Mouse (Mus musculus) gastrocnemius, adult 8-10 months (tissue): ENCODE results near the gene Meaf6. TPM values are rescaled to one million over a fixed set of nuclear protein-coding genes. Genes with fewer than 3 reads are reported as not detected.

Experiments used
- DNase-seq, 2 experiments: peaks; one replicate each; pipeline ENCODE4 v3.0.0; 2022; ENCODE audit warnings: low spot score in 2 of 2
- total RNA-seq, 4 experiments: library from RNA; stranded (reverse); gene quantifications; 2 replicates each; pipeline ENCODE4 v1.2.4; 2022

The Meaf6 gene
- total RNA-seq = 10 to 100 TPM in 1 of 4 experiments, 1 to 10 TPM in 3; 7.9 to 12.3 (median 8.2) TPM

DNA sequence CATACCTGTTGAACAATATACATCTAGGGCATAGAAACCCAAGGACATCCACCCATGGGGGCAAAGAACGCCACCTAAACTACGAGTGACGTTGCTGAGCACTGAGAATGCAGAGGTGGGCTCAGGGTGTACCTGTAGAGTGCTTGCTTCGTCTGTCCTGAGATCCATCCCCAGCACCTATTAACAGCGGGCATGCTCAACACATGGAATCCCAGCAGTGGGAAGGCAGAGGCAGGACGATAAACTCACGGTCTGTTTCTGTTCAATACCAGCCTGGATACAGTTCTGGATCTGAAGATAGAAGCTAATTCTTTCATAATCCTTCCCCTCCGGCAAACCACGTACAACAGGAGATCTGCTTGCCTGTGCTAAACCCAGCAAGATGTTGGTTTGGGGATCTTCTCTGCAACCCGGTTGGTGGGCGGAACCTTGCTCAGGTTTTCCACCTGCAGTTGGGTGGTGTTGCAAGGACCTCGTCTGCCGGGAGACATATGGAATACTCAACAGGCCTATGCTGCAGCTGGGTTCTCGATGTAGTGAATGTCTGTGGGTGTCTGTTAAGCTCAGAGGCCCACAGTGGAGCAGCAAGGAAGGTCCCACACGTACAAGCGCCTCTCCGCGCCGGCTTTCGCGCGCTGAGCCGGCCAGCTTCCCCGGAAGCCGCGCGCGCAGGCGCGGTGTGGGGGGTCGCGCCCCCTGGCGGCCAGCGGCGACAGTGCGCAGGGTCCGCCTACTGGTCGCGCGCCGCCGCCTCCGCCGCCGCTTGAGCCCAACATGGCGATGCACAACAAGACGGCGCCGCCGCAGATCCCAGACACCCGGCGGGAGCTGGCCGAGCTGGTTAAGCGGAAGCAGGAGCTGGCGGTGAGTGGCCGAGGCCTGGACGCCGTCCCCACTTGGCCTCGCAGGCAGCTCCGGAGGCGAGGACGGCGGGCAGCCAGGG, at the start of gene Meaf6:
TSS of gene Meaf6 (plus strand) at position 732 of the 943 bp plus-strand sequence.
- peak; percentile 80 to 87 for DNase-seq

DNA sequence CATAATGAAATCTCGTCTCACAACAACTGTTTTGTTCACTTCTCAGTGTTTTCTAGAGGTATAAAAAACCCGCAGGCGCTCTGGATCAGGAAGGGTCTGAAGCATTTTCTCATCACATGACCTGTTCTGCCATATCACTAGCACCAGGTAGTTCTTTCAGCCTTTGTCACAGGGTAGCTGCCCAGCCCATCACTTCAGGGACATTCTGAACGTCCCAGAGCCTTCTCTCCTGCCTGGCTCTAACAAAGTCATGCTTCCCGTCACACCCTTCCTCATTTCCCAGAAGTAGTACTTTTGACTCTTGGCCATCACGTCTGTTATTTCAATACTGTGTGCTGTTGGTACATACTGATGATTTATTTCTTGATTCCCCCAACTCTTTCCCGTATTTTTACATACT, 40.5 kb upstream of the Meaf6 start:
- DNase-seq = no peak

DNA sequence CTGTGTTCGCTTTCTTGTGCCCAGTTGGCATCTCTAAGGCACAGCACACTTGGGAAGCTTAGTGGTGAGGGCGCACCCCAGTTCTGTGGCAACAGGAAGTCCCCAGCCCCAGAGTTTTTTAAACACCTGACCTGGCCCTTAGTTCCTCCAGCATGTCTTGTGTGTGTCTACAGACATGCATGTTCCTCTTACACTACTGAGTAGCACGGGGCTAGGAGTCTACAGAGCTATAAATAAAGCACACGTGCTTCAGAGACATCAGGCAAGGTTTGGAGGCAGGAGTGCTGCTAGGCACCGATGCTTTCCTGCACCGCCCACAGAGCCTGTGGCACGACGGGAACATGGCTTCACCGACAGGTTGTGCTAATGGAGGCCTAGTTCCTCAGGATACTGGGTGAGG, 29.5 kb upstream of the Meaf6 start:
- no peak for DNase-seq

DNA sequence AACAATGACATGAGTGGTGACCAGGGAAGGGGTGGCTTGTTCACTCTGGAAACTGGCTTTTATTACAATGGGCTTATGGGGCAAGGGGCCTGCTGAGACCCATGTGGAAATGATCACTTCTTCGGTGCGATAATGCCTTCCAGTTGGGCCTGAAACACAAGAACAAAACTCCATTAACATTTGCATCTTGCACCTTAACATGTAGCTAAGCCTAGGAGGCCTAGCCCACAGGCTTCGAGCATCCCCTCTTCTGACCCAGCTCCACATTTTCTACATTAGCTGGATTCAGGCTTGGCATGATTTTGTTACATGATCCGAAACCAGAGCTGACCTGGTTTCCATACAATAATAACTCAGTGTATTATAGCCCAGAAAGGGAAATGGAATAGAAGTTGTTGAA, 28.5 kb upstream of the Meaf6 start:
- DNase-seq = no peak

DNA sequence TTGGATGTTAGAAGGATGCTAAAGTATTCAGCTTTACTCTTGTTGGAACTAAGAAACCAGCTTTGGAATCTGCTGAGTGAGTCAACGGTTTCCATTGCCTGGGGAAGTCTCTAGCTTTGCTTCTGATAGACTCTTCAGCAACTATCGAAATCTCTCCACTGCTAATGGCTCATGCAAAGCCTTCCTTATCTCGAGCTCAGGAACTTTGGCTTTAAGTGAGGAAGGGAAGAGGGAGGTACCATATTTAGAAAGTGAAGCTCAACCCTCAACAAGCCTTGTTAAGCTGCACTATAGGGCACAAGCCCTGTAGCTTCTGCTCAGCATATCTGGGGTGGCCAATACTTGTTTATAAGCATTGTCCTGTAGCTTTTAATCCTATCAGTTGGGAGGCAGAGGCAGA, 27.7 kb upstream of the Meaf6 start:
- no peak for DNase-seq

DNA sequence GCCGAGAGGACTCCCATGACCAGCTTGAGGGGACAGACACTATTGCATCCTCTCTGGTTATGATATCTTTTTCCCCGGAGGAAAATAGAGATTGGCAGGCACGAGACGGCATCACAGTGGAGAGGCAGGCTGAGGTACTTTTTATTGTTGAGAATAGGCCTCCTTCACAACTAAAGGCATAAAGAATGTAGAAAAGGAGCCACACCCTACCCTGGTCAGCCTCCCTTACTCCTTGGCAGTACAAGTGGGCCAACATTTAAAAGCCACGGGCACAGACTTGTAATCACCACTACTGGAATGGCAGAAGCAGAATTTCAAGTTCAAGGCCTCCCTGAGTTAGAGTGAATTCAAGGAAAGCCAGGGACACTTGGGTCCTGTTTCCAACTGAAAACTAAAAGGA, 26.9 kb upstream of the Meaf6 start:
- no peak for DNase-seq

DNA sequence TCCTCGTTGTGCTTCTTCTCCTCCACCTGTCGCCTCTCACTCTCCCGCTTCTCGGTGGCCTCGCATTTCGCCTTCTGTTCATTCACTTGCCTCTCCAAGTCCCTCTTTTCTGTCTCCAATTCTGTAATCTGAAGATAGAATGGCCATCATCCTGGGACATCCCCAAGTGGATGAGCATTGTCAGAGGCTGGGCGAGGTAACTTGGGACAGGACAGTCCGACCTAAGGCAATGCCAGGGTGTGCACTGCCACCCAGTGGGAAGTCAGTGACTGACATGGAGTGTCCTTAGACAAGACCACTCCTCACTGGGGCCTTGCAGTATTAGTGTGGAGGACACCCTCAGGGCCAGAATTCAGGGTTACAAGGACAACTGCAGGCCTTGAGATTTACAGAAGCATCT, 25.9 kb upstream of the Meaf6 start:
- peak in 1 of 2 experiments; percentile 18 for DNase-seq

DNA sequence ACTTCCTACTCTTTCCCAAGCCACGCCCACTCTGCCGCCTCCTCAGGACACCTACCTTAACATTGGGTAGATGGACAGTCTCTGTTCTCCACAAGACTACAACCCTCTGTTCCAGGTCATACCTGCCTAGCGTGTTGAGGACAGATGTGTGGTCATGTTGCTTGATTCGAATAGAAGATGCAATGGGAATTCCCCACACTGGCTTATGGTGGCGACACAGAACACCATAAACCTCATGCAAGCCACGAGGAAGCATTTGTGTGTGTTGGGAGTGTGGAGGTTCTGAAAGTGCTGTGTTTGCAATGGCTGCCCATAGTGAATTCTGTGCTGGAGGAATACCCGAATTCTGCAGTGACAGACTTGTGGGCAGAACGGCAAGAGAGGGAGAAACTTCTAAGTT, 21.1 kb upstream of the Meaf6 start:
- DNase-seq = no peak

DNA sequence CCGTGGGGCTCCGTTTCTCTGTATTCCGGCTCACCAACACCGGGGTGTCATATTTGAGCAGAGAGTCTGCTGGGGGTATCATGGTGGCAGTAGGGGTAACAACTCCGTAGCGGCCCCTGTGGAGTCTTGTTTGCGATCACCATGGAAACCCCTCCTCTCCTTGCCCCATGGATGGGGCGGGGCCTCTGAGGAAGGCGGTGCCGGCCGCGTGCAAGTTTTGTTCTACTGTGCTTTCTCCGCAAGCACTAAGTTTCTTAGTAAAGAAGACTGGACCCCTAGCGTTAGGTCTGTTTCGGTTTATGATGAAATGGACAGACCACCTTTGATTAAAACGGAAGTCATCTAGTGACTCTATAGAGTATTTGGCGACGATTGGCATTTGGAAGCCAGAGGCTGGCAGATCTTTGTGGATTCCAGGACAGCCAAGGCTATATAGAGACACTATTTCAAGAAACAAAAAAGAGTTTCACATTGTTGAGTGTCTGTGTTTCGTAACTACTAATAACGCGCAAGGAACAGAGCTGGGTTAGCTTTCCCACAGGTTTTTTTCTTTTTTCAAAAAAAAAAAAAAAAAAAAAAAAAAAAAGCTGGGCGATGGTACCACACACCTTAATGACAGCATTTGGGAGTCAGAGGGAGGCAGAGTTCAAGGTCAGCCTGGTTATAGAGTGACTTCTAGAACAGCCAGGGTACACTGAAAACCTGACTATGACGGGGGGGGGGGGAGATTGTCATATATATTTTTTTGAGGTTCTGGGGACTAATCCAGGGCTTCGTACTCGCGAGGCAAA, 19.2 kb upstream of the Meaf6 start, which contains the start of gene Dnali1:
TSS of gene Dnali1 (minus strand) at position 187 of the 791 bp plus-strand sequence.
- peak; percentile 13 to 30 for DNase-seq

DNA sequence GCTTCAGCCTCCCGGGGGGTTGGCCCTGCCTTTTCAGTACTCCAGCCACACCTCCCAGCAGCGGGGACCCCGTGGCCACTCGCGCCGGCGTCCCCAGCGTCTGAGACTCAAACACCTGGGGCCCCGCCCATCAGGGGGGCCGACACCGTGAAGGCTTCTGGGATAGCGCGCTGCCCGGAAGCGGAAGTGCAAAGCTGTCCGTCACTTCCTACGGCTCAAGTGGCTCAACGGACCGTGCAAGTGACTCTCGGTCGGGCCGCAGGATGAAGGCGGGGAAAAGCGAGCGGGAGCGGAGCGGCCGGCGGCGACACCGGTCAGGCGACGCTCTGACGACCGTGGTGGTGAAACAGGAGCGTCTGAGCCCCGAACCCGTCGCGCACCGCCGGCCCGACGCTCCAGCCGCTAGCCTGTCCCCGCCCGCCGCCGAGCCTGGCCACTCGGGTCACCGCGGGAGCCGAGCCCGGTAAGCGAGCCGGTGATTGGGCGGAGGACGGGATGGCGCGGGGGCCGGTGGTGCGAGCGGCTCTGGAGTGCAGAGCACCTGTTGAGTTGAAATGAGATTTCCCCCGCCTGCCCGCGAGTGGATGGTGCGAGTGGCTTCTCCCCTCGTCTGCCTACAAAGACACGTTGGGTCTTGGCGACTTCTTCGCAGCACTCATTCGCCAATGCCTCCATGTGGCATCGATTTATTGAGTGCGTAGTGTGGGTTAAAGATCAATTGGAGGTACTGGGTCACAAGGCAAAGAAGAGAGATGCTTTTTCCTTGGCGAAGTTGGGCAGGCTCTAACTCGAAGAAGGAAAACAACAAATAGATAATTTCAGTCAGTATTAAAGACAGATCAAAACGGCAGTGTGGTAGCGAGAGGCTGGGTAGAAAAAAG, 18.2 kb upstream of the Meaf6 start, which contains the start of gene Snip1:
TSS of gene Snip1 (plus strand) at position 183 of the 881 bp plus-strand sequence.
- peak; percentile 88 to 90 for DNase-seq

DNA sequence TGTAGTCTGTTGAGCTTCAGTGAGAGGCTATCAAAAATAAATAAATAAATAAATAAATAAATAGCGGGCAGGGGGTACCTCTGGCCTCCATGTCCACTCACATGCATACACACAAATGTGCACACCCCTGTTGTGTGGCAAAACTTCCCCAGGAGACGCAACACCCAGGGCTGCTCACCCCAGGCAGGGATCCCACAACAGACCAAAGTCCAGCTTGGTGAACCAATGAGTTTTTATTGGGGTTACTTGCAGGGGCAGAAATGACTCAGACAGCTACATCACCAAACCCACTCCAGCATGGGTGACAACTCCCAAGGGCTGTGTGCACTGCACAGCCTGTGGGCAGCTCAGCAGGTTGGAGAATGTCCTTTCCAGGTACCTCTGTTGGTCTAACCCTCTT, 7.2 kb upstream of the Meaf6 start:
- DNase-seq = no peak

DNA sequence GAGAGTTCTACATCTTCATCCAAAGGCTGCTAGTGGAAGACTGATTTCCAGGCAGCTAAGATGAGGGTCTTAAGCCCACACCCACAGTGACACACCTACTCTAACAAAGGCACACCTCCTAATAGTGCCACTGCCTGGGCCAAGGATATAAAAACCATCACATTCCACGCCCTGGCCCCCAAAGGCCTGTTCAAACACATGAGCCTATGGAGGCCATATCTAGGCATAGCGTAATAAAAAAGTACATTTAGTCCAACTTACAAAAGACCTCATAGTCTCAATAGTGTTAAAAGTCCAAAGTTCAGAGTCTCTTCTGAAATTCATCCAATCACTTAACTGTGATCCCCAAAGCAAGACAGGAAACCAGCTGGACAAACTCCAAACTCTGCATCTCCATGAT, 6.2 kb upstream of the Meaf6 start:
- no peak for DNase-seq

DNA sequence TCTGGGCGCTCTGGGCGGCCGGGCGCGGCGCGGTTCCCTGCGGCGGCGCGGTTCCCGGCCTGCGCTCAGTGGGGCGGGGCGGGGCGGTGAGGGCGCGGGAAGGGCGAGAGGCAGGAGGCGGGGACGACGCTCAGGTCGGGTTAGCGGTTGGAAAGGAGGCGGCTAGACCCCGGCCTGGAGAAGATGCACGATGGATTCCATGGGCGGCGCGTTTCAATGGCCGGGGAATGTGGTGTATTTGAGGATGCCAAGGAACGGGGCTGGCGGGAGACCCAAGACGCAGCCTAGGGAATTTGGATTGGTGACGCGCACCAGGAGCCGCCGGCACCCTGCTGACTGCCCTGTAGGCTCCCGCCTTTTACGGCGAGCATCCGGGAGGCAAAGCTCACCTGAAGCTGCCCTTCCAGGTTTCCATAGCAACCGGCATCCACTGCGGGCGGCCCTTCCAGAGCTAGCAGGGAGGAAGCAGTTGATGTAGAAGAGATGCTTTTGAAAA, 460 bp downstream of the Meaf6 start:
- DNase-seq = no peak

DNA sequence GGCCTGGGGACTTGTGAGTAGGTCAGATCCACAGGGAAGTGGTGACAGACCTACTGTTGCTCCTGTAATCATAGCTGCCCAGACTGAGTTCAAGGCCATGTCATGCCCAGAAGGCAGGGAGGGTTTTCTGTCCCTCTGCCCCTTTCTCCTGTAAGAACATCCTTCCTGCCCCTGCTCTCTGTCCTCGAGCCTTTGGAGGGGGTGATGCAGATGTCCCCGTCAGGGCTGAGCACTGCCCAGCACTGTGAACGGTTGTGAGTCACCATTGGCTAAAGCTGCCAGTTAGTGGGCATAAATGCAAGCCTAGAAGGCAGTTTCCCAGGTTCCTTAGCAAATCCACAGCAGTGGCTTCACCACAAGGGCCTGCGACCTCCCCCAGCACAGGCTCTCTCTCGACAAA, 8.1 kb downstream of the Meaf6 start:
- no peak for DNase-seq

DNA sequence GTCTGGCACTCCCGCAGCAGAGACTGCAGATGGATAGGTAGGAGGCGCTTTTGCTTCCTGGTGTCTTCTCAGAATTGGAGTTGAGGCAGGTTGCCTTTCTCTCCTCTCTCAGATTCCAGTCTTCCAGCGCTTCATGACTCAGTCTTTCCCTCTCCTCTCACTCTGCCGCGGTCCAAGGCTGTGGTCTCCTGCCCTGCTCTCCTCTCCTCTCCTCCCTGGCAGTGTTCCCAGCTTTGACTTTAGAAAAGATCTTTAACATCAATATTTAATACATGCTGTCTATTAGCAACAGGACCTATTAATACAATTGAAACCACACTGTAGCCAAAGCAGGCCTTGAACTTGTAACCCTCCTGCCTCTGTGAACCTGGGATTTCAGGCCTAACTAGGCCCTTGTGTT, 11.1 kb downstream of the Meaf6 start:
- no peak for DNase-seq

DNA sequence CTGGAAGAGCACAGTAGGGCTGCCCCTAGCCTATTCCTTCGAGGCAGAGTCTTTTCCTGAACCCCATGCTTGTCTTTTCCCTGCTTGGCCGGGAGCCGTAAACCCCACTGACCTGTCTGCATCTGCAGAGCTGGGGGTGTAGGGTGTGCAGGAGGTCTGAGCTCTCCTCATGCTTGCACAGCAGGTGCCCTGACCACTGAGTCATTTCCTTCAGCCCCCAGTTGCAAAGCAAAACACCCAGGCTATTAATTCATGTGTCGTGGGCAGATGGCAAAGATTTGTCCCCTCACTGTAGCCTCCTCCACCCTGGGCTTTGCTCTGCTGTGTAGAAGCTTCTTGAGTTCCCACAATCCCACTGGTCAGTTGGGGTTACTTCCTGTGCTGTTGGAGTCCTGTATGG, 12.5 kb downstream of the Meaf6 start:
- no peak for DNase-seq

DNA sequence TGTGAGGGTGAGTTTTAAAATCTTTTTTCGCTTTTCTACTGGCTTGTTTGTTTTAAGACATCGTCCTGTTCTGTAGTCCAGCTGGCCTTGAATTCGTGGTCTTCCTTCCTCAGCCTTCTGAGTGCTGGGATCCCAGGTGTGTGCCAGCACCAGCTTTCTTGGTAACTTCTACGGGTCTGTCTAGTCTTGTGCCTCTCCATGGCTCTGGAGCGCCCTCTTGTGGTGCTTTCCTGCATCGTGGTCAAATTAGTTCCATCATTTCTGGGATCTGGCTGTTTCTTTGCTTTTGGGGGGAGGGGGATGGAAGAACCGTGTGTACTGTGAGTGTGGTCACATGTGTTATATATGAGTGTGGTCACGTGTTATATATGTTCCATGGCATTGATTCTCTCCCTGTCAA, 14.5 kb downstream of the Meaf6 start:
- DNase-seq = peak; percentile 47 to 49

DNA sequence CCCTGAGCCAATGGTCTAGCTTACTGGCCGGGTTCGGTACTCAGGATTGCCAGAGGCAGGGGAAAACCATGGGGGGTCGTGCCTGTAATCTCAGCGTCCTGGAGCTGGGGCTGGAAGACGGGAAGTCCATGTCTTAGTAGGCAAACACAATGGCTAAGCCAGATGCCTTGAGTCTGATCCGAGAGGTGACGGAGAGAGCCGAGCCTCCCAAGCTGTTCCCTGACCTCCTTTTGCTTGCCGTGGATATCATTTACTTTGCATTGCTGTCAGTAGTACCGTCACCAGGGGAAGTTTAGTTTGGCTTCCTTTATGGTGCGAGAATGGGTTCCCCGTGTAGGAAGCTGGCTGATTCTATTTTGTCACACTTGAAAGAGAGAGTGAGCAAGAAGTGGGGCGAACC, 16.4 kb downstream of the Meaf6 start:
- no peak for DNase-seq

DNA sequence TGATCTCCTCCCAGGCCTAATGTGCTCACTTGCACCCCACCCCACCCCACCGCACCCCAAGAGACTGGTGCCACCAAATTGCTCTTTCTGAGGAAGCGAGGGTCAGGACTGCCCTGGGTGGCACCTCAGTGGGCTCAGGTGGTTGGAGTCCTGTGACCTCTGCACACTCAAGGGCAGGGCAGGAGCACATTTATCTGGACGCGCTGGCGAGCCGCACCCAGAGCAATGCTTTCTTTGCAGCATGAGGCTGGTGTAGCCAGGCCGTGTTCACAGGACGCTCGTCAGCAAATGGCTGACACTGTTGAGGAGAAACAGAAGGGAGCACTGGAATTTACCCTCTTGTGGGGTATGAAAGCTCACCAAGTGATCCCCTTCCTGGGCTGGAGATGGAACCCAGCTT, 20.4 kb downstream of the Meaf6 start:
- no peak for DNase-seq

DNA sequence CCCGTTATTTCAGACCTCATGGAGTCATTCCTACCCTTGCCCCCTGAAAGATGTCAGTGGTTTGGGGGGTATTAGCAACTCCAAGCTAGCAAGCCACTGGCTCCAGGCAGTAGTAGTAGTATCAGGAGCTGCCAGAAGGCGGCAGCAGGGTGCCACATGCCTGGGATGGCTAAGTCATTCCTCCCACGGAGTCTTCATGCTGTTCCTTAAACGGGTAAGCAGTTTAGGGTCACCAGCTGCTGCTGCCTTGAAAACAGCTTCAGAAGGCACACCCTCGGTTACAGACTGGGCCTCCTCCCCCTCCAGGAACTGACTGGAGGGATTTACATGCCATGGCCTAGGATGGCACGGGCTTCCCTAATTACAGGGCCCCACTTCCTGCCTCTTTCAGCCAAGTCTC, 29.7 kb downstream of the Meaf6 start:
- DNase-seq = peak; percentile 76 to 77

DNA sequence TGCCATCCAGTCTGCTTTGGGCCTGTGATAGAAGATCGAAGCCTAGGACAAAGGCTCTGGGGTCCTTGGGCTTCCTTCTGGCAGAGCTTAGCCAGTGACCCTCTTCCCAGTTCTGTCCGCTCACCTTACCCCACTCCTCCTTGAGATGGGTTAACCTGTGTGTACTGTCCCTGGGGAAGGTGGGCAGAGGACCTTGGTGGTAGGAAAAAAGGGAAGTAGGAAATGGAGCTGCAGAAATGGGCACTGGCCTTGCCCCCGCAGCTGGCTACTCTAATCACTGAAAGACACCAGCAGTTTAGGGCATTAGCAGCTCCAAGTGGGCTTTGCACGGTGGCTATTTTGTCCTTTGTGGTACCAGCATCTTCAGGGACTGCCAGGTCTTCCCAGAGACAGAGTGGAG, 30.1 kb downstream of the Meaf6 start:
- no peak for DNase-seq
